Mouse (Mus musculus) gonadal fat pad, adult 2 months (tissue): Measurements from ENCODE around the gene Il15ra. TPM values are rescaled to one million over a fixed set of nuclear protein-coding genes. Genes with fewer than 3 reads are reported as not detected.

ENCODE experiments used
- DNase-seq: peaks from one replicate; pipeline ENCODE4 v3.0.0-alpha.2; 2012; ENCODE audit warnings: low read depth
- polyA plus RNA-seq: library from polyadenylated mRNA; depleted of rRNA; stranded (reverse); fragments of >200 nt; gene quantifications from 2 replicates; pipeline ENCODE4 v1.2.3, GENCODE M21; 2012; rRNA removed

Gene Il15ra
- 23.5 and 29.6 TPM in 2 replicates for polyA plus RNA-seq

DNA sequence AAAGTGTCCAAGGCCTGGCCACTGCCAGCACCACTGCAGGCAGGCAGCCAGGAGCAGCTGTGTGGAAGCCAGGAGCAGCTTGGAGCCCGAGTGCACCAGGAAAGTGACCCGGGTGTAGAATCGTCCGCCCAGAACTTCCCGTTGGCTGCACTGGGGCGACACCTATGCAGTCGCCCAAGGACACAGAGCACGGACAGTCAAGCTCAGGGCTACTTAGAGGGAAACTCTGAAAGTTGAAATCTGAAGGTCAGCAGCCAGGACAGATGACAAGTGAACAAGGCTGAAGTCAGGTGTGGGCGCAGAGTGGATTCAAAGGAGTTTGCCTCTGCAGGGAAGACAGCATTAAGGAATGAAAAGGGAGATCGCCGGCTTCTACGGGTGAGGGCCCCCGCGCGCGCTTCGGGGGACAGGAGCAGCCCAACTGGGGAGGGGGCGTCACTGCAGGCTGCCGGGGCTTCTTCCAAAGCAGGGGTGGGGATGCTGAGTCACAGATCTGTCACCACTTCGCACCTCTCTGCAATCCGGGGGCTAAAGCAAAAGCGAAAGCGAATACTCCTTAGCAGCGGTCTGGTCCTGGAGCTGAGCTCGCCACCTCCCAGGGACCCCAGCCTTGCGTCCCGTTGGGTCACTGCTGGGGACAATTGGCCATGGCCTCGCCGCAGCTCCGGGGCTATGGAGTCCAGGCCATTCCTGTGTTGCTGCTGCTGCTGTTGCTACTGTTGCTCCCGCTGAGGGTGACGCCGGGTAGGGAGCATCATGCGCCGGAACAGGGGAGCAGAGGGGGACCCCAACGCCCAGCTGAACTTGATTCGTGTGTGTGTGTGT, at the start of gene Il15ra:
Gene Il15ra, plus strand, starts transcription at position 90 of the 825 bp plus-strand sequence.
- no peak for DNase-seq

DNA sequence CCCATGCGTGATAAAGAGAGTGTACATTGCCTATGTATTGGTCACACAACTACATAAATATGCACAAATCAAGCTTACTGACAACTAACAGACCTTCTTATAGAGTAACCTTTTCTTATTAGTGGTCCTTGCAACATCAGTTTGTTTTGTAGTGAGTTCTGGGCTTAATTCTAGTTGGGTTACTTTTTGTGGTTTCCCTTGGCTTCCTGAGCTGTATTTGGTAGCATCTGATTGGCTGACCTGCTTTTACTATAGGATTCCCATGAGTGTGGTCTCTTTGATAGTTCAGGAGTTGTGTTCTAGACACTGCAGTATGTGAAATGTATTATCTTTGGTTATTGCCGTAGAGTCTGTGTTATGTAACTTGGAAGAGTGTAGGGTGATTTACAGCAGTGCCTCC, 47.5 kb upstream of the Il15ra start:
- DNase-seq: no peak

DNA sequence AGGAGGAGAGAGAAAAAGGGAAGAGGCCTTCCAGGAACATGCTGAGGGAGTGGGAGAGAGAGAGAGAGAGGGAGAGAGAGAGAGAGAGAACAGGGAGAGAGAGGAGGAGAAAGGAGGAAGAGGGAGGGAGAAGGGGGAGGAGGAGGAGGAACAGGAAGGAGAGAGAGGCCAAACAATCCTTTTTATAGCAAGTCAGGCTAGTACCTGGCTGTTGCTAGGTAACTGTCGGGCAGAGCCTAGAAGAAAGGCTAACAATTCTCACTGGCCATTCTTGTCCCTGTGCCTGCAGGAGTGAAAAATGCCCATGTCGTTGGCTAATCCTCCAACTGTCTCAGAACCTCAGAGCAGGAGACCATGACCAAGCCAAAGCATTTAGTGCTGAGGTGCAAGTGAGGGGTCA, 45.8 kb upstream of the Il15ra start:
- no peak for DNase-seq

DNA sequence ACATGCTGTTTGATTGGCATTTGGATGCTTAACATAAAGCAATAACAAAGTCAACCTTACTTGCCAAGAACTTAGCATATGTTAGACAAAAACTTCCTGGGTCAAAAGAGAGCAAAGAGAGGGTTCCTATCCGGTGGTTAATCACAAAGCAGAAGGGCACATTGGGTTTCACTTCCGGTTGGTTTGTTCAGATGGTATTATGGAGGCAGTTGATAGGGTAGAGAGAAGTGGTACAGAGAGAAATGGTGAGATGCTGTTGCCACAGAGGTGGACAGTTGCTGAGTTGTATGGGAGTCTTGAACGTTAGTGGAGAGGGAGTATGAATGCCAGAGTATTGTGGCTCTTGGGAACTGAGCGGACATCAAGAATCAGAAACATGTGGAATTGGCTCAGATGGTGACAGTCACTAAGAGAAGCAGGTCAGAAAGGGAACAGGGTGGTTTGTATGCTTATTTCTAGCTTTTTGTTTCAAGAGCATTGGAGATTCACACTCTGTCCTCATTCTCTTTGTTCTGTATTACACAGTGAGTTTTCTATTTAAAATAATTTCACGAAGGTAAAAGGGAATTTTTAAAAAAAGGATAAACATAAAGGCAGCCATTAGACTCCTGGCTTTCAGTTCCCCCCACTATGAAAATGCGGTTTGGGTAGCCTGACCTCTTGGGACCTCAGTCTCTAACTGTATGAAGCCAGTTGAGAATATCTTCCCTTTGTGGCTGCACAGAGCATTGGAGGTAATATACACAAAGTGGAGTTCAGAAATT, 42.8 kb upstream of the Il15ra start:
- DNase-seq: no peak

DNA sequence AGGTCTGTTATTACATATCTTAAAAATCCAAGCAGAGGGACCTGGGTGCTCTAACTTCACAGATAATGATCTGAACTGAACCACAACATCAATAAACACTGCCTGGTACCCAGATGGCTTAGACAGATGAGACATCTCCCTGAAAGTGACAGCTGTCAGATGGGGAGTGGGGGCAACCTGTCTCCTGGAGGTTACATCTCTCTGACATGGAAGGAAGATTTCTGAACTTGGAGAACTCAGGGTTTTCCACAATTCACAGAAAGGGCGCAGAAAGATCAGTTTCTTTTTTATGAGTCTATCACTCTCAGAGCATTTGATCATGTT, 42.2 kb upstream of the Il15ra start:
- no peak for DNase-seq

DNA sequence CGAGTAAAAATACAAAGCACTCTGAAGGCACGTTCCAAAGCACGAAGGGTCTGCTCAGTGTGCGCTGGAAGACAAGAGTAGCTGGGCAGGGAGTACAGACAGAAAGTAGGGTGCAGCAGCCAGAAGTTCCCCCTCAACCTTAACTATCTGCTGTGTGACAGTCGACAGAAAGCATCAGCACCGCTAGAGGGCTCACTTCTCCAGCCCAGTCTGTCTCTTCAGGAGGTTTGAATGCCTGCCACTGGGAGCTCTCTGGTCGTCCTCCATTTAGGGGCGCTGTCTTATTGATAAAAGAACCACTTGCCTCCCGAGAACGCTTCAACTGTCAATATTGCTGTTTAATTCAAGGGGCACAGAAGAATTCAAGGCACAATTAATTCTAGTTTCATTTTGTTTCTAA, 41.1 kb upstream of the Il15ra start:
- DNase-seq: no peak

GRCm38 (mm10) chr2:11664367-11664766, 40.7 kb upstream of the Il15ra start:
- no peak for DNase-seq

GRCm38 (mm10) chr2:11664806-11665205, 40.3 kb upstream of the Il15ra start:
- no peak for DNase-seq

GRCm38 (mm10) chr2:11665326-11665725, 39.8 kb upstream of the Il15ra start:
- no peak for DNase-seq

- no peak for DNase-seq
Measured at GRCm38 (mm10) chr2:11672144-11672543, 32.9 kb upstream of the Il15ra start.

DNA sequence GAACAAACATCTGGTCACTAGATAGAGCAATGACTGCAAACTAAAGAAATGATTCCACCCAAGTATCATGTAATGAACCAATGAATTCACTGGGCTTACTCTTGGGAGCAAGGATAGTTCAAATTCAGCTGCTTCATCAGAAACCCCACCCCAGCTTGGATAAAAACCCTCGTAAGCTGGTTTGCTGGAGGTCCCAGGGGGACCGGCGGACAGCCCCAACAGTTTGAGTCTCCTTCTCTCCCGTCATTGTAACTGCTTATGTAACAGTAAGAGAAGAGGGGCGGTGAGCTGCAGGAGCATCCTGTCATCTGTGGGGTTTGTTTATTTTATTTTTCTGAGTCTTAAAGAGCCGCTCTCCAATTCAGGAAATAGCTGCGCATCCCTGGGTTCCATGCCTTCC, 25.5 kb upstream of the Il15ra start:
- DNase-seq: no peak

GRCm38 (mm10) chr2:11682712-11683111, 22.4 kb upstream of the Il15ra start:
- DNase-seq: no peak

DNA sequence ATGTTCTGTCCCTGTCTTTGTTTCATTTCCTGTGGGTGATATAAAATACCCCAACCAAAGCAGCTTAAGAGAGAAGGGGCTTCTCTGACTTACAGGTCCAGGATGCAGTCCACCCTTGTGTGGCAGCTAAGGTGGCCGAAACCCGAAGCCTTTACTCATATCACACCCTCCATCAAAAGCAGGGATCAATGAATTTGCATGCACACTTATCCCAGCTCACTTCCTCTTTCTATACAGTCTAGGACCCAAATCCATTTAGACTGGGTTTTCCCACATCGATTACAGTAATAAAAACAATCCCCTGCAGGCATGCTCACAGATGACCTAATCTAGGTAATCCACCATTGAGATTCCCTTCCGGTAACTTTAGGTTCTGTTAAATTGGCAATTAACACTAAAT, 18.6 kb upstream of the Il15ra start:
- no peak for DNase-seq

DNA sequence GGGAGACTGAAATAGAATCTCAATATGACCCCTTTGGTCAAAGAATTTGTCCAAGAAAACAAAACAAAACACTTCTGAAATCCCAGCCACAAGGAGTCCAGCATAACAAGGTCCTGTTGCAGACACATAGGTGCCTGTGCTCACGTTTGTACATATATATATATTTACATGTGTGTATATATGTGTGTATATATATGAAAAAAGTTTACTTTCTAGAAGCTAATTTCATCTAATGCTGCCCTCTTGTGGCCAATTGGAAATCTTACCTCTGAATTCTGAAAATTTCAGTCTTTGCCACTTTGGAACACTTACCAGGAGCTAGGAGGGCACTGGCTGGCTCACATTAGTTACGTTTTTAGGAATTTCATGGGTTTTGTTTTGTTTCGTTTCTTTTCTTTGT, 17.7 kb upstream of the Il15ra start:
- no peak for DNase-seq

DNA sequence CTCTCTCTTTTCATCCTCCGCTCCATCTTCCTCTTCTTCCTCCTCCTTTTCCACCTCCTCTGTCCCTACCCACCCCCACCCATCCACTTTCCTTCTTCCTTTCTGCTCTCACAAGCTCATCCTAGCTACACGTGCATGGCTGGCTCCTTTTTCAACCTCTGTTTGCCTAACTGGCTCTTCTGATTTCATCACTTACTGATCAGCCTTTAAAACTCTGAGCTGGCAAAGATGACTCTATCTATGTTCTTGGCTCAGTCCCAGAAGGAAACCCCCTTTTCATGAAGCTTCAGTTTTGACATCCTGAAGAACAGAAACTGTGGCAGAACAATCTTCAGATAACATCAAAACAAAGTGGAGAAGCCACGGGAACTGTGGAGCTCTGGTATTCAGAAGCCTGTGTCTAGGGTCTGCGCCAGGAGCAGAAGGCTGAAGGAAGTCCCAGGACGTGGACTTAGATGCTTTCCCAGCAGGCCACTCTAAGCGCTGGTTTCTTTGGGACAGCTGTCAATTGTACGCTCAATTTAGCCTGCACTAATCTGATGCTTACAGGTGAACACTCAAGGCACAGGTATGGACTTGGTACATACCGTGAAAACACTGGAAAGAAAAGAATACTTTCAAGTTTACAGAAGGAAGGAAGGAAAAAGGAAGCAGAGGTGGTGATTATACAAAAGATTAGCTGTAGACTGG, 14.7 kb upstream of the Il15ra start:
- no peak for DNase-seq

DNA sequence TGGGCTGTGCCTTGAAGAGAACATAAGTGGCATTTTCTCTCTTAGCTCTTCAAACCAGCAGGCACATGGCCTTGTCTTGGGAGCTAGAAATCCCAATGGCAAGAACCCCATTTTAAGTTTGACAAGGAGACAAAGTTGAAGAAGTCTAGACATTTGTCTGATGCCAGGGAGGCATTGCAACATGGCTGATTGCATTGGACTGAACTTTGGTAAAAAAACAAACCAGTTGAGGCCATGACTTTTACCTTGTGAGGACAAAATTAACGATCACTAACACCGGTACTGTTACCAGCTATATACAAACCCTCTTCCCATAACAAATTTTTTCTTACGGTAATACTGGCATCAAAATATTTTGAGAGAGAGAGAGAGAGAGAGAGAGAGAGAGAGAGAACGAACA, 11.7 kb upstream of the Il15ra start:
- no peak for DNase-seq

GRCm38 (mm10) chr2:11694104-11694503, 11.0 kb upstream of the Il15ra start:
- no peak for DNase-seq

DNA sequence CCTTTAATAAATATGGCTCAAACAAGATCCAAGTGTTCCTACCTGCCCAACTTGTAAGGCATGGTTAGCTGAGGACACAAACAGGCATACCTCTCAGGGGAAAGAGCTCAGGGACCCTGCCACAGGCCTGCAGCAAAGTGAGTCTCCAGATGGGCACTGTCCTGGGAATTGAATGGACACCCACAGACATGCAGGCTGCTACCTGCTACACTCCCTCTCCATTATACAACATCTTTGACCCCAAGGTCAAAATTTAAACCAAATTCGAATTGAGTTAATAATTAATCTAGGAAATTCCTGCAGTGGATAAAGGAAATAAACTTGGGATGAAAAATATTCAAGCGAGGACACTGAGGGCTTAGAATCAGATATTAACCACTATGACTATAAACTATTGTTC, 9.2 kb upstream of the Il15ra start:
- DNase-seq: no peak

GRCm38 (mm10) chr2:11698994-11699393, 6.1 kb upstream of the Il15ra start:
- DNase-seq: no peak

GRCm38 (mm10) chr2:11699905-11700304, 5.2 kb upstream of the Il15ra start:
- no peak for DNase-seq

- no peak for DNase-seq
Measured at GRCm38 (mm10) chr2:11706030-11706745, 1.1 kb downstream of the Il15ra start.

DNA sequence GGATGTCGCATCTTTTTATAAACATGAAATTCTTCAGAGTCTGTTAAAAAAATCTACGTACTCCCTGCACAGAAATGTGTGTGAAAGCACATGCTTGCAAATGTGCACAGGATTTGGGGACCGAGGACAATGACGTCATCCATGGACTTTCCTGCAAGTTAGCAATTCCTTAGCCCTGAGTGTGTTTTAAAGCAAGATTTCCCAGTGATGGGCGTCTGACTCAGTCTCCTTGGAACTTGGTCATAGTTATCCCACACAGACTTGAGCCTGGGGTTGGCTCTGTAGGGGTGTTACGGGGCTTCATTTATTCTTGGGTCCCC, 1.6 kb downstream of the Il15ra start:
- DNase-seq: no peak
